Mouse (Mus musculus) forebrain, embryonic 11.5 days (tissue): ENCODE measurements at regions not wholly inside any gene's neighbourhood (a gene's known extent, or its start where the extent isn't known, plus 50 kb on each side); places are given as distances from the start of the nearest gene placed in this dataset.
A peak's percentile ranks its signal among the peaks of the same experiment; 100 is the strongest.

Experiments used
- ATAC-seq: fragments of 200-750 bp; cut with Nextera tagmentation; replicated peaks from 2 replicates; pipeline ENCODE4 v1.8.0; 2017; ENCODE audit warnings: moderate TSS enrichment; ENCODE audit not compliant: low FRiP score
- DNase-seq: peaks from one replicate; pipeline ENCODE4 v3.0.0-alpha.2; 2017; ENCODE audit warnings: low spot score
- H3K27ac ChIP-seq: fragments of 300-500 bp; sonication (generic); 2 replicates; pipeline ENCODE4 v1.5.1; 2014; ENCODE audit warnings: low read depth, low read length
- H3K27me3 ChIP-seq: fragments of 300-500 bp; sonication (generic); 2 replicates; pipeline ENCODE4 v1.6.1; 2014; ENCODE audit warnings: mild to moderate bottlenecking, low read length, mixed read lengths; ENCODE audit not compliant: control insufficient read depth, insufficient read depth
- H3K36me3 ChIP-seq: fragments of 300-500 bp; sonication (generic); 2 replicates; pipeline ENCODE4 v1.6.1; 2014; ENCODE audit warnings: mild to moderate bottlenecking, low read length, moderate library complexity, mixed read lengths; ENCODE audit not compliant: control insufficient read depth, insufficient read depth
- H3K4me1 ChIP-seq: fragments of 300-500 bp; sonication (generic); replicated peaks from 2 replicates; pipeline ENCODE4 v1.6.1; 2014; ENCODE audit warnings: low read length, mixed read lengths; ENCODE audit not compliant: control insufficient read depth, insufficient read depth
- H3K4me2 ChIP-seq: fragments of 300-500 bp; sonication (generic); 2 replicates; pipeline ENCODE4 v1.6.1; 2014; ENCODE audit warnings: low read depth, mild to moderate bottlenecking, low read length, moderate library complexity, mixed read lengths; ENCODE audit not compliant: severe bottlenecking
- H3K4me3 ChIP-seq: fragments of 300-500 bp; sonication (generic); 2 replicates; pipeline ENCODE4 v1.5.1; 2014; ENCODE audit warnings: low read depth, low read length
- H3K9ac ChIP-seq: fragments of 300-500 bp; sonication (generic); 2 replicates; pipeline ENCODE4 v1.6.1; 2014; ENCODE audit warnings: low read length
- H3K9me3 ChIP-seq: fragments of 300-500 bp; sonication (generic); 2 replicates; pipeline ENCODE4 v1.6.1; 2016; ENCODE audit warnings: low read length, mixed read lengths; ENCODE audit not compliant: control insufficient read depth
- WGBS: fragments of 180-500 bp; shearing (Covaris S2); extraction: QIAGEN DNeasy Blood & Tissue Kit; methylation state at CpG from one replicate; pipeline ENCODE4 v1.1.7; 2014; 5-methylcytosine and 5-hydroxymethylcytosine counted together

GRCm38 (mm10) chr3:149358570-149359193 lies 368.3 kb upstream of the Adgrl2 start:
- peak; percentile 64 for ATAC-seq
- H3K27me3 ChIP-seq = no peaks in the 10 kb centered on the region
- no peak overlapping the region for H3K4me3 ChIP-seq
- no peaks in the 10 kb centered on the region for H3K9me3 ChIP-seq
- no peak overlapping the region; the same call in 1 of the 2 replicates for H3K9ac ChIP-seq
- peaks cover 14% of the 10 kb centered on the region for H3K4me1 ChIP-seq
- H3K36me3 ChIP-seq = no peaks in the 10 kb centered on the region
- H3K27ac ChIP-seq = no peak overlapping the region
- peak overlapping the region; percentile 18; the same call in 1 of the 2 replicates for H3K4me2 ChIP-seq
- 22% methylated on average over 6 of the region's 6 CpGs for WGBS
- DNase-seq = no peak

- no peaks in the 10 kb centered on the region for H3K36me3 ChIP-seq
- no peak for DNase-seq
- no peak overlapping the region for H3K9ac ChIP-seq
- peak; percentile 58; the same call in 1 of the 2 replicates for ATAC-seq
- H3K27ac ChIP-seq = peak overlapping the region; percentile 31; the same call in 1 of the 2 replicates
- WGBS = 40% methylated on average over 14 of the region's 14 CpGs
- H3K4me3 ChIP-seq = no peak overlapping the region
- no peaks in the 10 kb centered on the region for H3K27me3 ChIP-seq
- peak overlapping the region; percentile 18; the same call in 1 of the 2 replicates for H3K4me2 ChIP-seq
- H3K9me3 ChIP-seq = no peaks in the 10 kb centered on the region
- peaks cover 14% of the 10 kb centered on the region for H3K4me1 ChIP-seq
Observed at GRCm38 (mm10) chr3:149357903-149358569, 367.7 kb upstream of the Adgrl2 start.

GRCm38 (mm10) chr3:149357121-149357520 lies 366.8 kb upstream of the Adgrl2 start:
- Histone ChIP-seq H3K9me3 (no peaks in the 10 kb centered on the region), H3K36me3 (no peaks in the 10 kb centered on the region), H3K27ac (no peak overlapping the region), H3K4me3 (no peak overlapping the region), H3K9ac (no peak overlapping the region), H3K4me1 (peaks cover 14% of the 10 kb centered on the region), H3K27me3 (no peaks in the 10 kb centered on the region), H3K4me2 (no peak overlapping the region)
- WGBS = 52% methylated on average over 2 of the region's 2 CpGs
- no peak for DNase-seq
- no peak for ATAC-seq

GRCm38 (mm10) chr3:149355362-149355761 lies 365.0 kb upstream of the Adgrl2 start:
- DNase-seq = no peak
- H3K36me3 ChIP-seq = no peaks in the 10 kb centered on the region
- WGBS = 88% methylated on average over 11 of the region's 11 CpGs
- ATAC-seq = no peak
- H3K4me2 ChIP-seq = no peak overlapping the region
- no peak overlapping the region for H3K9ac ChIP-seq
- H3K4me1 ChIP-seq = peaks cover 14% of the 10 kb centered on the region
- no peak overlapping the region for H3K27ac ChIP-seq
- H3K9me3 ChIP-seq = no peaks in the 10 kb centered on the region
- H3K4me3 ChIP-seq = no peak overlapping the region
- H3K27me3 ChIP-seq = no peaks in the 10 kb centered on the region

DNA sequence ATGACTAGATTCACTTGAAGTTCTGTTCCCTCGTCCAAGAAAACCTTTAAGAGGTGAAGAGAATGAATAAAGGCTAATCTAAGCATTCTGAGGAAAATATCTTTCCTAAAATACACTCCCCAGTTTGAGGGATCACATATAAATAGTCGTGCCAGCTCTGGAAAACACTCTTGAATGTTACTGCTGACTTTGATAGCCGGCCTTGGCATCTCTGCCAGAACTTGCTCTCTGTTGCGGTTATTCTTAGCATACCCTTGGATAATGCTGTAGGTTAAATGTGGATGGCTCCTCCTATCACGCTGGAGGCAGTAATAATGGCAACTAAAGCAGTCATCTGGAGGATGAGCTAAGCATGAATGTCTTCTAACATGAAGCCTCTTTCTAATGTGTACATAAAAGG lies 363.6 kb upstream of the Adgrl2 start:
- Histone ChIP-seq H3K4me3 (no peak overlapping the region), H3K4me2 (no peak overlapping the region), H3K9me3 (no peaks in the 10 kb centered on the region), H3K27me3 (no peaks in the 10 kb centered on the region), H3K4me1 (peaks cover 14% of the 10 kb centered on the region), H3K9ac (no peak overlapping the region), H3K36me3 (no peaks in the 10 kb centered on the region), H3K27ac (no peak overlapping the region)
- ATAC-seq (no peak), DNase-seq (no peak)
- WGBS = 94% methylated on average over 5 of the region's 5 CpGs

DNA sequence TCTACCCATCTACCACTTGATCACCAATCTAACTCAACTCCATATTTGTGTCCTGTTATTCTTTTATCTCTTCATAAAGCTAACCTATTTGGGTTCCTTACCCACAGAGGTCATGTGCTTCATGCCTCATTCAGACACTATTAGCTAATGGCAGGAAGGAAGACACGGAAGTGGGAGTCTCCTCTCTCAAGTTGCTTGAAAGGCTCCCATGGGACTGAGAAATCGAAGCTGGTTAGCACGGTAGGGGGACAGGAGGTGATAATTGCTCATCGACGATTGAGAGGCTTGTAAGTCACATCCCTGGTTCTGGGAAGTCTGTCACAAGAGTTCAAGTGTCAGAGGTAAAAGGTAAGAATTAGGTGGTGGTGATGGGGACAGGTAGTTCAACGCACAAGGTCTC lies 362.2 kb upstream of the Adgrl2 start:
- no peak for ATAC-seq
- no peak overlapping the region for H3K4me3 ChIP-seq
- H3K27ac ChIP-seq = no peak overlapping the region
- DNase-seq = no peak
- peaks cover 3% of the 10 kb centered on the region; the same call in 1 of the 2 replicates for H3K4me1 ChIP-seq
- no peaks in the 10 kb centered on the region for H3K9me3 ChIP-seq
- H3K36me3 ChIP-seq = no peaks in the 10 kb centered on the region
- no peaks in the 10 kb centered on the region for H3K27me3 ChIP-seq
- no peak overlapping the region for H3K9ac ChIP-seq
- WGBS = 80% methylated on average over 6 of the region's 6 CpGs
- H3K4me2 ChIP-seq = no peak overlapping the region

DNA sequence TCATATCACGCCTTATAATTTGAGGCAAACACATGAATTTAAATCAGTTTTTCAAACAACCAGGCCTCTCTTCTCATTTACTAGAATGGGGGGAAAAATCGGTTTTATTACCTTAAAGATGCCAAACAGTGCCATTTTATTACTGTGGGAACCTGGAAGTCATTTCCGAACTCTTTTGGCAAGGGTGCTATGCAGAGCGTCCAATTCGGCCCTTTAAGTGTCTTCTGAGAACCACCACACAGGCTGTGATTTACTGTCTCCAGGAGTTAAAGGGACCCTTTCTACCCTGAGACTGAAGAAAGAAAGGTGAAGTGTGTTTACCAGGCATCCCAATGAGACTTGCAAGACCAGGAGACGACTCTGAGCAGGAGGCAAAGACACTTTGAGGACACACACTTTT lies 359.4 kb upstream of the Adgrl2 start:
- ATAC-seq = no peak
- H3K9ac ChIP-seq = no peak overlapping the region
- 77% methylated on average over 6 of the region's 6 CpGs for WGBS
- H3K9me3 ChIP-seq = no peaks in the 10 kb centered on the region
- no peak for DNase-seq
- H3K4me1 ChIP-seq = no peaks in the 10 kb centered on the region; the same call in 1 of the 2 replicates
- H3K27ac ChIP-seq = no peak overlapping the region
- no peaks in the 10 kb centered on the region for H3K27me3 ChIP-seq
- H3K4me3 ChIP-seq = no peak overlapping the region
- no peaks in the 10 kb centered on the region for H3K36me3 ChIP-seq
- H3K4me2 ChIP-seq = no peak overlapping the region

DNA sequence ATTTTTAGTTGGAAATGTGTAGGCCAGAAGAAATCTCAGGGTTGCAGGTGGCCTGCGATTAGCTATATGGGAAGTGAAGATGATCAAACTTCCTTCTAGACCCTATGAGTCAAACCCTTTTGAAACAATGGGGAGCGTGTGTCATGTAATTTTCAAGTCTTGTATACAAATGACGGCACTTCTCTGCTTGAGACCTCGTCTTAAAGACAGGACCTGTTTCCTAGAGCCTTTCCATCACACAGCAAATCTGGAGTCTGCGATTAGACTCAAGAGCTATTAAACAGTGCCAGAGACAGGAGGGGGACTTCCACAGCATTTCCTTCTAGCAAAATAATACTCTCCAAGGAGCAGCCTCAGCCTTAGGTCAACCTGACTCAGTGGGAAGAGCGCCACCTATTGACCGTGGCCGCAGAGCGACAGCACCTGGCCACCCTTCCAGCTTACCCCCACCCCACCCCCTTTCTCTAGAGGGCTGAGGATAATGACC lies 358.9 kb upstream of the Adgrl2 start:
- Histone ChIP-seq H3K9me3 (no peaks in the 10 kb centered on the region), H3K4me3 (no peak overlapping the region), H3K4me2 (no peak overlapping the region), H3K27me3 (no peaks in the 10 kb centered on the region), H3K4me1 (no peaks in the 10 kb centered on the region; the same call in 1 of the 2 replicates), H3K27ac (no peak overlapping the region), H3K9ac (no peak overlapping the region), H3K36me3 (no peaks in the 10 kb centered on the region)
- DNase-seq (peak; percentile 79), ATAC-seq (0 out of 2 replicates have a peak, but pooled peaks have one; percentile 71)
- 37% methylated on average over 9 of the region's 9 CpGs for WGBS
